Mouse (Mus musculus) E14TG2a.4 (cell line): Measurements from ENCODE around the gene Klhdc4.

Experiments
- H3K27me3 ChIP-seq: 2 replicates; pipeline ENCODE4 v1.6.1; 2014; ENCODE audit warnings: low read length, control low read depth; ENCODE audit not compliant: insufficient read depth
- H3K36me3 ChIP-seq: 2 replicates; pipeline ENCODE4 v1.6.1; 2014; ENCODE audit warnings: low read length, control low read depth; ENCODE audit not compliant: insufficient read depth
- H3K4me1 ChIP-seq: replicated peaks from 2 replicates; pipeline ENCODE4 v1.6.1; 2014; ENCODE audit warnings: low read depth, low read length, control low read depth
- H3K4me3 ChIP-seq: replicated peaks from 2 replicates; pipeline ENCODE4 v1.5.1; 2014; ENCODE audit warnings: mild to moderate bottlenecking, low read length
- H3K9me3 ChIP-seq: 2 replicates; pipeline ENCODE4 v1.6.1; 2014; ENCODE audit warnings: low read length, control low read depth
- CTCF ChIP-seq: conservative IDR thresholded peaks from 2 replicates; pipeline ENCODE4 v1.5.1; 2014; ENCODE audit warnings: low read length
- NANOG ChIP-seq: IDR thresholded peaks from 2 replicates; pipeline ENCODE4 v1.6.1; 2014; ENCODE audit warnings: borderline replicate concordance, low read length, mixed read lengths
- POU5F1 ChIP-seq: IDR thresholded peaks from 2 replicates; pipeline ENCODE4 v1.6.1; 2014; ENCODE audit warnings: low read length, borderline replicate concordance

Gene Klhdc4

DNA sequence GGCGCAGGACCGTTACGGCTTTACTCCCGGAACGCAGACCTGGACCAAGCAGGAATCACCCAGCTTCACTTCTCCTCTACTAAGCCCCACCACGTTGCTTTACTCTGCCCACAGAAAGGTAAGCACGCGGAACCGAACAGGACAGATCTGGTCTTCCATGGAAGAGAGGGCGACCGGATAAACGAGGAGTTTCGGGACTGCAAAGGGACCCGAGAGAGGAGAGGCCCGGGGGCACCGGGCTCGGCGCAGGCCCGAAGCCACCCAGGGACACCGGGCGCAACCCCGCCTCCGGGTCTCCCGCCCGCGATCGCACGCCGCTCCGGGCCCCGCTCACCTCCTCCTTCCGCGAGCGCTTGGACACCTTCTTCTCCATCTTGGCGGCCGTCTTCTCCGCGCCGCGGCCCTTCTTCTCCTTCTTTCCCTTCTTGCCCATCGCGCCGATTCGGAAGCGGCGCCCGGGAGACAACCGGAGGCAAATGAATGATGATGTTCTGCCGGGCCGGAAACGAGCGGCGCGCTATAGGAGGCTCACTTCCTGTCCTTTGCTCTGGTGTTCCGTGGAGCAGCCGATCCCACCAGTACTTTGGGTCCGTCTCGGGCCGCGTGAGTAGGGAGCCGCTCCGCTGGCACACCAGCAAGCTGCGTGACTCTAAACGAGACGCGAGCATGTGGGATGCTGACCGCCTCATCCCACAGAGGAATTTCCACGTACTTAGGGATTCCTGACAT, at the start of gene Klhdc4:
Klhdc4 (minus strand) TSS at position 522 of the 729 bp plus-strand sequence.
- no peaks in the 10 kb centered on the region for H3K9me3 ChIP-seq
- H3K4me3 ChIP-seq, result peak within 1 kb of the TSS; percentile 91
- peaks cover 4% of the 10 kb centered on the region; the same call in 1 of the 2 replicates for H3K27me3 ChIP-seq
- H3K36me3 ChIP-seq, result no peaks in the 10 kb centered on the region
- TF ChIP-seq POU5F1 (no peak), NANOG (no peak), CTCF (no peak)
- H3K4me1 ChIP-seq, result peaks cover 21% of the 10 kb centered on the region

DNA sequence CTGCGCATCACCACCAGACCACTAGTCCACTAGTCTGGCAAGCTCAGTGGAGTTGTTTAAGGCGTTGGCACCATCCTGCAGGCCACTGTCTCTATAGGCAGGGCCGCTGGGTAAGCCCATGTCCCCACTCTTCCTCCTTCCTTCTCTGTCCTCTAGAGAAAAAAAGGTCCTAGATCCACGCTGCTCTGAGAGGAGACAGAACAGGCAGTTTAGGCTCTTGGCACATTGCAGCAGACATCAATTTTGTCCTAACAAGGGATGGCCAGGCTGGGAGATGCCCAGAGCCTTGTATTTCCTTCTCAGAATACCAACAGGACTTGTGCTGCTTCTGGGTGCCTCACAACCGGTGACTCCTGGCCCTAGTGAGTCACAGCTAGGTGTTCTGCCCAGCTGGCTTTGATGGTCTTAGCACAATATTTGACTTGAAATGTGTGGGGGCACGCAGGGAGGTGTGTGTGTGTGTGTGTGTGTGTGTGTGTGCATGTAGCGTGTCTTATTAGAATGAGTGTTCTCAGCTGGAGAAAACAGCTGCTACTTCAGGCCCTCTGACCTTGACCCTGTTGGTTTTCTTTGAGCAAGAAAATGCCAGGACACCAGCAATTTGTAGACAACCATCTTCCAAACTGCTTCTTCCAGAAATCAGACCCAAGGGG, 48.6 kb upstream of the Klhdc4 start:
- TF ChIP-seq NANOG, result no peak
- TF ChIP-seq CTCF, result no peak
- TF ChIP-seq POU5F1, result no peak

DNA sequence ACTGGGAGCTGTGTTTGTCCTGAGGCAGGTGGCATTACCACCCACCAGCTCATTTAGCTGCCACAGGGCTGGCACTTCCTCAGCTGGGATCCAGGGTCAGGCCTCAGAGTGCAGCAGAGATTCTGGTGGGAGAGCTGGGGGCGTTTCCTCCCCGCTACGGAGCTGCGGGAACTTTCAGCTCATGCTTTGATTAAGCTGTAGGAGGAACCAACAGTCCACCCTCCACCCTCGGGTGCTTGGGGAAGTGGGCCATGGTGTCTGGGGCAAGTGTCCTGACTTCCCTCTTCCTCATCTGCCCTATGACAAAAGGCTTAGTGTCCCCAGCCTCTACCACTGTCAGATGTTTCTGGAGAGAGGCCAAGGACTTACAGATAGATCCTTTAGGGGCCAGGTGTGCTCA, 47.8 kb upstream of the Klhdc4 start:
- Histone ChIP-seq H3K36me3 (peaks cover 39% of the 10 kb centered on the region), H3K4me1 (peaks cover 81% of the 10 kb centered on the region), H3K4me3 (no peak overlapping the region), H3K27me3 (no peaks in the 10 kb centered on the region), H3K9me3 (no peaks in the 10 kb centered on the region)
- TF ChIP-seq NANOG (no peak), CTCF (no peak), POU5F1 (no peak)

More for the DNA sequence above, 48.6 kb upstream of the Klhdc4 start:
- Histone ChIP-seq H3K9me3 (no peaks in the 10 kb centered on the region), H3K4me3 (no peak overlapping the region), H3K36me3 (peaks cover 46% of the 10 kb centered on the region), H3K27me3 (no peaks in the 10 kb centered on the region), H3K4me1 (peaks cover 82% of the 10 kb centered on the region)

DNA sequence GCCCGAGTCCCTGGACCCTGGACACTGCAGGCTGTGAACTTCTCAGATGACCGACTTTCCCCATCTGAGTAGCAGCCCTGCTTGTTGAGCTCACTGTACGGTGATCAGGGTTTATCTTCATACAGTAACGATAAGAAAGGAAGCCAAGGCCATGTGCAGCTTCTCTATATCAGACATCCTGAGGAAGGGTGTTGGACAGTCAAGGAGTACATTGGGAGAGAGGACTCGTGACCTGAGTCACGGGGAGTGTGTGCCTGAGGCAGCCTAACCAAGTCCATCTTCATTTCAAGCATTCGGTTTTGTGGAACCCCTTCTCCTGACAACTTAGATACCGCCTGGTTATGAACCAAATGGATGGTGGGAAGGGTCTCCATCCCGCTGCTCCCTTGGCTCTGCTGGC, 46.1 kb upstream of the Klhdc4 start:
- Histone ChIP-seq H3K4me3 (0 out of 2 replicates have a peak overlapping the region, but pooled peaks have one; percentile 3), H3K4me1 (peaks cover 74% of the 10 kb centered on the region), H3K36me3 (peaks cover 22% of the 10 kb centered on the region), H3K27me3 (no peaks in the 10 kb centered on the region), H3K9me3 (no peaks in the 10 kb centered on the region)
- TF ChIP-seq POU5F1 (no peak), CTCF (no peak), NANOG (no peak)

DNA sequence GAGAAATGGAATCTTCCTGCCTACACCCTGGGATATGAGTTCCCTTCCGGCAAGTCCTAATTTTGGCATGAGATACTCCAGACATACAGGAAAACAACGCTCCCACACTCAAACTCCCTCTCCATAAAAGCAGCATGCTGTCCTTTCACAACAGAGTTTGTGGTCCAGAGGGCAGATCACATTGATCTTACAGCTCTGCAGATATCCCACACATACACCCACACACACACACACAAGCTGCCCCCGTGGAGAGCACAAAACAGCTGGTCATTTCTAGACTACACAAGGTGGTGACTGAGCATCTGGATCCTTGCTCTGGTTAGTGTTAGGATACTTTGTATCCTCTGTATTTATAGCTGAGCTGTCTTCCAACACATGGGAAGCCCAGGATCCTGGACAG, 45.7 kb upstream of the Klhdc4 start:
- no peaks in the 10 kb centered on the region for H3K9me3 ChIP-seq
- H3K4me3 ChIP-seq, result no peak overlapping the region
- peaks cover 17% of the 10 kb centered on the region for H3K36me3 ChIP-seq
- no peaks in the 10 kb centered on the region for H3K27me3 ChIP-seq
- peaks cover 70% of the 10 kb centered on the region for H3K4me1 ChIP-seq
- TF ChIP-seq CTCF (no peak), POU5F1 (no peak), NANOG (no peak)

- peaks cover 60% of the 10 kb centered on the region for H3K4me1 ChIP-seq
- no peaks in the 10 kb centered on the region for H3K9me3 ChIP-seq
- H3K36me3 ChIP-seq, result 0 out of 2 replicates have a peak, but pooled peaks cover 9% of the 10 kb centered on the region
These were observed 44.7 kb upstream of the Klhdc4 start for GRCm38 (mm10) chr8:121874031-121874430.

GRCm38 (mm10) chr8:121871833-121872440, 42.6 kb upstream of the Klhdc4 start:
- Histone ChIP-seq H3K4me1 (peaks cover 56% of the 10 kb centered on the region), H3K36me3 (0 out of 2 replicates have a peak, but pooled peaks cover under 1% of the 10 kb centered on the region), H3K27me3 (no peaks in the 10 kb centered on the region), H3K4me3 (0 out of 2 replicates have a peak overlapping the region, but pooled peaks have one; percentile 4), H3K9me3 (no peaks in the 10 kb centered on the region)
- TF ChIP-seq CTCF (no peak), NANOG (no peak), POU5F1 (no peak)

More at GRCm38 (mm10) chr8:121874031-121874430, 44.7 kb upstream of the Klhdc4 start:
- no peak for TF ChIP-seq NANOG
- no peak for TF ChIP-seq CTCF
- TF ChIP-seq POU5F1, result no peak
- Histone ChIP-seq H3K27me3 (no peaks in the 10 kb centered on the region), H3K4me3 (no peak overlapping the region)

- no peaks in the 10 kb centered on the region for H3K36me3 ChIP-seq
- no peaks in the 10 kb centered on the region for H3K9me3 ChIP-seq
- H3K4me3 ChIP-seq, result no peak overlapping the region
- TF ChIP-seq POU5F1, result no peak
- no peak for TF ChIP-seq CTCF
- no peak for TF ChIP-seq NANOG
- no peaks in the 10 kb centered on the region for H3K27me3 ChIP-seq
- H3K4me1 ChIP-seq, result peaks cover 40% of the 10 kb centered on the region
These were observed 40.8 kb upstream of the Klhdc4 start for GRCm38 (mm10) chr8:121870190-121870589.

GRCm38 (mm10) chr8:121868896-121869295, 39.5 kb upstream of the Klhdc4 start:
- no peaks in the 10 kb centered on the region for H3K36me3 ChIP-seq
- no peak overlapping the region for H3K4me3 ChIP-seq
- peaks cover 28% of the 10 kb centered on the region for H3K4me1 ChIP-seq
- no peaks in the 10 kb centered on the region for H3K9me3 ChIP-seq
- H3K27me3 ChIP-seq, result no peaks in the 10 kb centered on the region
- no peak for TF ChIP-seq NANOG
- TF ChIP-seq CTCF, result no peak
- TF ChIP-seq POU5F1, result no peak
